Mouse (Mus musculus) midbrain, embryonic 16.5 days (tissue): ENCODE measurements around the gene Ifit3b. TPM values are rescaled to one million over a fixed set of nuclear protein-coding genes. Genes with fewer than 3 reads are reported as not detected.
"Not testable (repeated sequence)": the region's sequence is repeated elsewhere in the genome, so short reads cannot be mapped to it uniquely, and the experiment has no call there.

Experiments
- ATAC-seq: fragments of 200-750 bp; cut with Nextera tagmentation; 2 replicates; pipeline ENCODE4 v1.8.0; 2017; ENCODE audit warnings: moderate TSS enrichment
- H3K27ac ChIP-seq: fragments of 300-500 bp; sonication (generic); 2 replicates; pipeline ENCODE4 v1.5.1; 2014; ENCODE audit warnings: mild to moderate bottlenecking, low read length, mixed read lengths
- H3K27me3 ChIP-seq: fragments of 300-500 bp; sonication (generic); 2 replicates; pipeline ENCODE4 v1.6.1; 2014; ENCODE audit warnings: low read depth, low read length, mixed read lengths; ENCODE audit not compliant: control insufficient read depth, insufficient read depth
- H3K36me3 ChIP-seq: fragments of 300-500 bp; sonication (generic); 2 replicates; pipeline ENCODE4 v1.6.1; 2014; ENCODE audit warnings: mild to moderate bottlenecking, low read length, moderate library complexity, mixed read lengths; ENCODE audit not compliant: control insufficient read depth, insufficient read depth
- H3K4me1 ChIP-seq: fragments of 300-500 bp; sonication (generic); 2 replicates; pipeline ENCODE4 v1.6.1; 2014; ENCODE audit warnings: mild to moderate bottlenecking, low read length, mixed read lengths; ENCODE audit not compliant: control insufficient read depth, insufficient read depth
- H3K4me2 ChIP-seq: fragments of 300-500 bp; sonication (generic); 2 replicates; pipeline ENCODE4 v1.6.1; 2014; ENCODE audit warnings: mild to moderate bottlenecking, low read length, mixed read lengths
- H3K4me3 ChIP-seq: fragments of 300-500 bp; sonication (generic); 2 replicates; pipeline ENCODE4 v1.5.1; 2014; ENCODE audit warnings: low read depth, mild to moderate bottlenecking, low read length, moderate library complexity, mixed read lengths
- H3K9ac ChIP-seq: fragments of 300-500 bp; sonication (generic); 2 replicates; pipeline ENCODE4 v1.6.1; 2014; ENCODE audit warnings: low read depth, low read length, mixed read lengths
- H3K9me3 ChIP-seq: fragments of 300-500 bp; sonication (generic); replicated peaks from 2 replicates; pipeline ENCODE4 v1.6.1; 2014; ENCODE audit warnings: mild to moderate bottlenecking, low read length, mixed read lengths; ENCODE audit not compliant: control insufficient read depth, poor library complexity, severe bottlenecking
- WGBS: fragments of 180-500 bp; shearing (Covaris S2); extraction: QIAGEN DNeasy Blood & Tissue Kit; methylation state at CpG from one replicate; pipeline ENCODE4 v1.1.7; 2014; 5-methylcytosine and 5-hydroxymethylcytosine counted together
- polyA plus RNA-seq: library from polyadenylated mRNA; unstranded; fragments of >200 nt; fragmentation: Nextera tagmentation; extraction: Ambion mirVana; gene quantifications from 2 replicates; pipeline ENCODE4 v1.2.1, GENCODE M21; 2015

Gene Ifit3b
- polyA plus RNA-seq, 1 experiment from 2014 or later: 0.20 TPM

- not testable (repeated sequence) for H3K36me3 ChIP-seq, H3K9me3 ChIP-seq, H3K4me3 ChIP-seq, ATAC-seq, H3K27ac ChIP-seq, H3K4me1 ChIP-seq, H3K9ac ChIP-seq, H3K4me2 ChIP-seq, H3K27me3 ChIP-seq
- 88% methylated on average over 2 of the region's 2 CpGs for WGBS
Observed at GRCm38 (mm10) chr19:34582696-34583095, 25.1 kb upstream of the Ifit3b start.

GRCm38 (mm10) chr19:34583126-34583766 is 24.5 kb upstream of the Ifit3b start, which contains the start of gene Ifit3:
Gene Ifit3, plus strand, starts transcription at chr19:34583531.
- not testable (repeated sequence) for ATAC-seq, H3K9ac ChIP-seq, H3K4me1 ChIP-seq, H3K9me3 ChIP-seq, H3K27me3 ChIP-seq, H3K4me3 ChIP-seq, H3K36me3 ChIP-seq, H3K4me2 ChIP-seq, H3K27ac ChIP-seq
- WGBS: 74% methylated on average over 2 of the region's 2 CpGs

GRCm38 (mm10) chr19:34585740-34586458 is 21.9 kb upstream of the Ifit3b start:
- H3K4me3 ChIP-seq, H3K4me2 ChIP-seq, H3K27me3 ChIP-seq, H3K9me3 ChIP-seq, H3K36me3 ChIP-seq, H3K27ac ChIP-seq, H3K9ac ChIP-seq, ATAC-seq, H3K4me1 ChIP-seq: not testable (repeated sequence)
- 78% methylated on average over 5 of the region's 5 CpGs for WGBS

GRCm38 (mm10) chr19:34587898-34588692 is 19.7 kb upstream of the Ifit3b start:
- not testable (repeated sequence) for H3K27ac ChIP-seq, H3K36me3 ChIP-seq, H3K4me3 ChIP-seq, H3K9ac ChIP-seq, H3K4me2 ChIP-seq, H3K27me3 ChIP-seq, H3K9me3 ChIP-seq, H3K4me1 ChIP-seq
- peak; percentile 59 for ATAC-seq
- 80% methylated on average over 6 of the region's 12 CpGs for WGBS

- no peak overlapping the region for H3K9ac ChIP-seq
- no peak overlapping the region for H3K4me2 ChIP-seq
- H3K4me1 ChIP-seq: 0 out of 2 replicates have a peak, but pooled peaks cover 2% of the 10 kb centered on the region
- no peaks in the 10 kb centered on the region for H3K9me3 ChIP-seq
- no peak overlapping the region for H3K4me3 ChIP-seq
- no peak overlapping the region for H3K27ac ChIP-seq
- no peak for ATAC-seq
- H3K27me3 ChIP-seq: no peaks in the 10 kb centered on the region
- H3K36me3 ChIP-seq: no peaks in the 10 kb centered on the region
Observed at GRCm38 (mm10) chr19:34588959-34589358, 18.8 kb upstream of the Ifit3b start.

GRCm38 (mm10) chr19:34593456-34593855 is 14.3 kb upstream of the Ifit3b start:
- no peak for ATAC-seq
- WGBS: 95% methylated on average over 2 of the region's 2 CpGs
- no peaks in the 10 kb centered on the region for H3K4me1 ChIP-seq
- H3K27me3 ChIP-seq: no peaks in the 10 kb centered on the region
- H3K4me3 ChIP-seq: no peak overlapping the region
- no peak overlapping the region for H3K27ac ChIP-seq
- no peaks in the 10 kb centered on the region for H3K9me3 ChIP-seq
- no peak overlapping the region for H3K4me2 ChIP-seq
- no peak overlapping the region for H3K9ac ChIP-seq
- H3K36me3 ChIP-seq: no peaks in the 10 kb centered on the region

- H3K36me3 ChIP-seq, H3K27ac ChIP-seq, ATAC-seq, H3K4me2 ChIP-seq, H3K4me3 ChIP-seq, H3K9ac ChIP-seq, H3K9me3 ChIP-seq, H3K4me1 ChIP-seq, H3K27me3 ChIP-seq: not testable (repeated sequence)
- 79% methylated on average over 3 of the region's 3 CpGs for WGBS
Observed at GRCm38 (mm10) chr19:34594523-34594922, 13.2 kb upstream of the Ifit3b start.

- H3K9ac ChIP-seq: no peak overlapping the region
- H3K4me3 ChIP-seq: no peak overlapping the region
- ATAC-seq: no peak
- no peaks in the 10 kb centered on the region for H3K36me3 ChIP-seq
- no peaks in the 10 kb centered on the region for H3K9me3 ChIP-seq
- H3K4me1 ChIP-seq: no peaks in the 10 kb centered on the region
- H3K27me3 ChIP-seq: no peaks in the 10 kb centered on the region
- H3K4me2 ChIP-seq: no peak overlapping the region
- H3K27ac ChIP-seq: no peak overlapping the region
Observed at GRCm38 (mm10) chr19:34596811-34597210, 11.0 kb upstream of the Ifit3b start.

GRCm38 (mm10) chr19:34598341-34598740 is 9.4 kb upstream of the Ifit3b start:
- no peak overlapping the region for H3K27ac ChIP-seq
- H3K9me3 ChIP-seq: no peaks in the 10 kb centered on the region
- no peak overlapping the region for H3K4me3 ChIP-seq
- H3K36me3 ChIP-seq: no peaks in the 10 kb centered on the region
- WGBS: 82% methylated on average over 2 of the region's 2 CpGs
- no peak overlapping the region for H3K4me2 ChIP-seq
- no peak overlapping the region for H3K9ac ChIP-seq
- H3K27me3 ChIP-seq: no peaks in the 10 kb centered on the region
- no peak for ATAC-seq
- H3K4me1 ChIP-seq: no peaks in the 10 kb centered on the region
